23 mouse cellular contexts compared by ENCODE assay signal in genomic region chr6:3590289-3590904, GRCm38 (mm10).
A peak's percentile ranks its signal among the peaks of the same experiment; 100 is the strongest.
DNase-seq lines count a peak whose midpoint lies in the region; ATAC-seq and TF ChIP-seq lines count a peak whose summit lies in the region.
"Had no signal": no experiment of that assay in that cellular context is flagged by ENCODE, and none has a peak within 500 bp of the region (broad histone marks: within the 10 kb centered on the region; RNA-seq: fewer than 3 reads in every experiment).

No protein-coding gene starts in this region.

- peaks cover 0 to 4% of the 10 kb centered on the region in 2 experiments; a peak in 1 of 4 replicates for H3K4me1 ChIP-seq in CH12.LX (ENCODE audit: control insufficient read depth in 1 of 2, insufficient read depth in 2 of 2)
- H3K4me1 ChIP-seq in forebrain, embryonic 10.5 days = no peaks in the 10 kb centered on the region
- H3K4me1 ChIP-seq: embryonic facial prominence, embryonic 15.5 days; forebrain, embryonic 12.5 days; heart, embryonic 13.5 days; hindbrain, embryonic 12.5 days had no signal

- H3K27me3 ChIP-seq in CH12.LX (replicated peaks) = no peaks in the 10 kb centered on the region
- no peaks in the 10 kb centered on the region for H3K27me3 ChIP-seq in splenic B cell, adult 2 months (ENCODE audit: control insufficient read depth, insufficient read depth, low read length, poor library complexity, severe bottlenecking)
- H3K27me3 ChIP-seq in forebrain, embryonic 10.5 days (ENCODE audit: poor library complexity, severe bottlenecking) = no peaks in the 10 kb centered on the region
- H3K27me3 ChIP-seq: embryonic facial prominence, embryonic 15.5 days; forebrain, embryonic 12.5 days; heart, embryonic 13.5 days; hindbrain, embryonic 12.5 days had no signal

- H3K79me2 ChIP-seq in CH12.LX (replicated peaks; ENCODE audit: control insufficient read depth, extremely low read depth, insufficient read depth, poor library complexity, severe bottlenecking) = no peaks in the 10 kb centered on the region

- H3K36me3 ChIP-seq in CH12.LX (replicated peaks in 1 of 2; ENCODE audit: control insufficient read depth in 1 of 2, insufficient read depth in 1 of 2, low read length in 1 of 2) = peaks cover 7 to 57% of the 10 kb centered on the region in 2 experiments
- H3K36me3 ChIP-seq in splenic B cell, adult 2 months (ENCODE audit: control insufficient read depth, insufficient read depth, low read length, poor library complexity, severe bottlenecking) = no peaks in the 10 kb centered on the region
- H3K36me3 ChIP-seq in forebrain, embryonic 10.5 days (replicated peaks) = peaks cover 17% of the 10 kb centered on the region
- H3K36me3 ChIP-seq: forebrain, embryonic 12.5 days had no signal

- peak; percentile 16 for DNase-seq in 416B (ENCODE audit: low read depth)
- peak; percentile 0 for DNase-seq in CH12.LX (ENCODE audit: extremely low read depth)
- DNase-seq in splenic B cell, adult 2 months (ENCODE audit: low read depth, low spot score) = peak; percentile 5
- DNase-seq in forebrain, embryonic 10.5 days (ENCODE audit: extremely low spot score, low spot score) = no peak
- DNase-seq: adrenal gland, adult 2 months; adrenal gland, postnatal 25 days; B cell, adult 2 months; cerebellum, adult 18-20 months; cerebellum, adult 9-11 months; cerebellum, postnatal 36 days; embryo, embryonic 11 days; gastrocnemius, postnatal 10 days; heart, postnatal 36 days had no signal

- ATAC-seq in granulocyte monocyte progenitor cell, adult 5-6 weeks (replicated peaks; ENCODE audit: poor library complexity, severe bottlenecking) = peak; percentile 33; the same call in 1 of the 2 replicates
- ATAC-seq in erythroblast, adult 5-6 weeks (replicated peaks; ENCODE audit: low FRiP score, poor library complexity, severe bottlenecking) = no peak
- ATAC-seq: CD4-positive, CD25-positive, alpha-beta regulatory T cell, adult 4 months; forebrain, embryonic 16.5 days; hindbrain, embryonic 16.5 days; inflammation-experienced regulatory T-cells, adult 6 months had no signal

- WGBS in forebrain, embryonic 10.5 days = 88% methylated on average over 3 of the region's 3 CpGs

- no peaks in the 10 kb centered on the region for H3K9me3 ChIP-seq in CH12.LX (replicated peaks; ENCODE audit: low read length)
- no peaks in the 10 kb centered on the region for H3K9me3 ChIP-seq in forebrain, embryonic 10.5 days
- H3K9me3 ChIP-seq: embryonic facial prominence, embryonic 15.5 days; forebrain, embryonic 12.5 days; heart, embryonic 13.5 days; hindbrain, embryonic 12.5 days had no signal

- no peak for TF ChIP-seq EP300 in CH12.LX (IDR thresholded peaks at IDR 0.05; ENCODE audit: low read length)

- H3K4me3 ChIP-seq in CH12.LX (replicated peaks in 1 of 3; ENCODE audit: low read depth in 2 of 3, low read length in 2 of 3, poor library complexity in 1 of 3) = no peak overlapping the region
- no peak overlapping the region for H3K4me3 ChIP-seq in forebrain, embryonic 10.5 days
- H3K4me3 ChIP-seq: embryonic facial prominence, embryonic 15.5 days; forebrain, embryonic 12.5 days; heart, embryonic 13.5 days; hindbrain, embryonic 12.5 days had no signal

- no peak for TF ChIP-seq CTCF in CH12.LX (conservative IDR thresholded peaks at IDR 0.05 in 1 of 2, IDR thresholded peaks at IDR 0.05 in 1 of 2; ENCODE audit: low read depth in 2 of 2, low read length in 2 of 2)

- TF ChIP-seq POLR2A in CH12.LX (IDR thresholded peaks at IDR 0.05; ENCODE audit: low read depth, low read length) = no peak

- no peak overlapping the region for H3K27ac ChIP-seq in CH12.LX (ENCODE audit: insufficient read depth, low read depth)
- no peak overlapping the region for H3K27ac ChIP-seq in forebrain, embryonic 10.5 days
- H3K27ac ChIP-seq: embryonic facial prominence, embryonic 15.5 days; forebrain, embryonic 12.5 days; heart, embryonic 13.5 days; hindbrain, embryonic 12.5 days had no signal

- H3K4me2 ChIP-seq in CH12.LX (ENCODE audit: insufficient read depth, low read depth, poor library complexity, severe bottlenecking) = no peak overlapping the region
- H3K4me2 ChIP-seq: embryonic facial prominence, embryonic 15.5 days; forebrain, embryonic 12.5 days; heart, embryonic 13.5 days; hindbrain, embryonic 12.5 days had no signal

- dilution Hi-C loops in CH12.LX (cut with MboI; ENCODE audit: extremely low pct_ligation_motif_present, extremely low pct_unique_long_range_greater_than_20kb, low sequenced_read_pairs) = no loop called here

- no peak overlapping the region for H3K9ac ChIP-seq in CH12.LX (ENCODE audit: insufficient read depth, low read depth)
- H3K9ac ChIP-seq: embryonic facial prominence, embryonic 15.5 days; forebrain, embryonic 12.5 days; heart, embryonic 13.5 days; hindbrain, embryonic 12.5 days had no signal

- in situ Hi-C loops in CH12.LX (cut with MboI; ENCODE audit: low pct_ligation_motif_present, low pct_unique_long_range_greater_than_20kb, low sequenced_read_pairs) = no loop called here

- no peak for TF ChIP-seq RAD21 in CH12.LX (IDR thresholded peaks at IDR 0.05; ENCODE audit: low read depth, low read length)

TF ChIP-seq in CH12.LX, 34 proteins besides CTCF, POLR2A, EP300 and RAD21:
- TF ChIP-seq BHLHE40 (IDR thresholded peaks at IDR 0.05; ENCODE audit: low read depth, low read length) (no peak), USF1 (IDR thresholded peaks at IDR 0.05; ENCODE audit: low read depth, low read length) (no peak), RCOR1 (conservative IDR thresholded peaks at IDR 0.05; ENCODE audit: low read depth, low read length) (no peak), ETS1 (conservative IDR thresholded peaks at IDR 0.05; ENCODE audit: low read depth, low read length) (no peak)
